Mouse (Mus musculus) thymus, postnatal 4 days (tissue): ENCODE measurements at regions not wholly inside any gene's neighbourhood (a gene's known extent, or its start where the extent isn't known, plus 50 kb on each side); places are given as distances from the start of the nearest gene placed in this dataset.
A peak's percentile ranks its signal among the peaks of the same experiment; 100 is the strongest.

ENCODE experiments used
- DNase-seq: peaks from one replicate; pipeline ENCODE4 v3.0.0; 2021

DNA sequence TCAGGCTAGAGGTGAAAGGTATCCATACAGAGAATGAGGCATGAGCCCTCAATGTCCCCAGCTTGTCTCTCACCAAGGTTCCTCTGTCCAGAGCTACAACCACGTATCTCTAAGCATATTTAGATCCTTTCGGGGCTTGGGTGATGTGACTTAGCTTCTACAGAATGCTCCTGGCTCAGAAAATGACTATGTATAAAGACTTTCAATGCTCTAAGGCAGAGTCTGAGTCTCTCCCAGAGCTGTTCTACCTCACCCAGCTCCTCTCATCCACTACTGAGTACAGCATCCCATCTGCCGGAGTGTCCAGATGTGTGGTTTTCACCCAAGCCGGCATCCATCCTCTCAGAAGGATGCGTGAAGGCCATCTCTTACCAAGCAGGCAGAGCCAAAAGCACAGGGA is 216.1 kb upstream of the Spdye4c start:
- no peak for DNase-seq

DNA sequence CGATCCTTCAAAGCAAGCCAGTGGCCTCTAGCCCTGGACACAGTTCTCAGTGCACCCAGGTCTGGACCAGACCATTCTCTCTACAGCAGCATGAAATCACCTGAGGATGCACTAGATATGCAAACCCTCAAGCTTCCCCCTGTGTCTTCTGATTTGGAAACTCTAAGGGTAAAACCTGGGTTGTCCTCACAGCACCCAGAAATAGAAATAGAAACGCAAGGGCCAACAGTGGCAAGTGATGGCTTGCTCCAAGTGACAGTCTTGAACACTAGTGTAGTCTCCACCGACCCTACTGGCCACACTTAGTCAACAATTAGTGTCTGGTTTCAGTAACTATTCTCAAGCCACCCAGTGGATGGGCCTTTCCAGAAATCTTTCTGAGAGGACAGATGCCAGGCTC is 215.2 kb upstream of the Spdye4c start:
- DNase-seq, result no peak

GRCm38 (mm10) chr2:128377176-128377575 is 213.8 kb upstream of the Spdye4c start:
- no peak for DNase-seq

DNA sequence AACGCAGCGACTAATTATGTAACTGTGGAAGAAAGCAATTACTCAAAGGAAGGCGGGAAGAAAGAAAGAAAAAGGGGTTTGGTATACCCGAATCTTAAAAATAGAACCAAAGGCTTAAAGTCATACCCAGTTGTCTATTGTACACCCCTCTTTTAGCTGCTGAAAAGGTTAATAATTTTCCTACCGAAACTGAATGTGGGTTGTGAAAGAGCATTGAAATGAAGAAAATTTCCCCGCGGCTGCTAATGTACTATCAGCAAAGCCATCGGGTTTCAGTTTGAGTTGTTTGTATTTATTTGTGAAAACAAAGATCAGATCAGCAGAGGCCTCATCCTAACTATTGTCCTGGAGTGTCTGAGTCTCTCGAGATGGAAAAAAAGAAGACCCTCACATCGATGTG is 213.3 kb upstream of the Spdye4c start:
- DNase-seq, result no peak

- DNase-seq, result no peak
These were observed 212.6 kb upstream of the Spdye4c start for GRCm38 (mm10) chr2:128378456-128378855.

DNA sequence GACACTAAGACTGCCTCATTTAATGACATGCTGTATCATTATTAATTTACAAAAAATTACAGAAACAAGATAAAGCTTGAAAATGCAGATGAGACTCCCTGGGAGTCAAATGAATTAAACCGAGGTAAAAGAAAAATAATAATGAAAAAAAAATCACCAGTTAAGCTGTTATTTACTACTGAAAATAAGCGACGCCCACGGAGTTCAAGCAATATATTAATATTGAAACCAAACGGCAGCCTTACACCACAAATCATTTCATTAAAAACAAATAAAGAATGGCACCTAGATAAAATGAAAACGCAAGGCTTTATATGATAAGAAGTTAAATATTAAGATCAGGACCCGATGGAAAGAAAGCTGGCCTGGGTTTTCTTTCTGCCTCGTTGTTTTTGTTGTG is 211.9 kb upstream of the Spdye4c start:
- no peak for DNase-seq

- DNase-seq, result no peak
These were observed 211.5 kb upstream of the Spdye4c start for GRCm38 (mm10) chr2:128379554-128379953.

DNA sequence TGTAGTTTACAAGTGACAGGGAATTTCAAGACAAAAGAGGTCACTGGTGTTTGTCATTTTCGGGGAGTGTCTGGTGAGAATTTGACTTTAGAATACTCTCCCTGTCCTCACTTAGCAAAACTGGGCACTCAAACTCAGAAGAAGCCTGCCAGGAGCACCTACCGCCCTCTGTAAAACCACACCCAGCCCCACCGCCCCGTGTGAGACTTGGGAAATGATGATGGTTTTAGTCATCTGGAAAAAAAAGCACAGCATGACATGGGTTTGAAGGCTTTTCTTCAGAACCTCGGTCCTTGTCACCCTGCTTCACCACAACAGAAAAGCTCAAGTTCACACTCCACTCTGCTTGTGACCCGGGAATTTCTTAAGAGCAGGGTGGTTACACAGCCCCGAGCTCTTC is 210.4 kb upstream of the Spdye4c start:
- no peak for DNase-seq

- no peak for DNase-seq
These were observed 209.3 kb upstream of the Spdye4c start for GRCm38 (mm10) chr2:128381684-128382205.

DNA sequence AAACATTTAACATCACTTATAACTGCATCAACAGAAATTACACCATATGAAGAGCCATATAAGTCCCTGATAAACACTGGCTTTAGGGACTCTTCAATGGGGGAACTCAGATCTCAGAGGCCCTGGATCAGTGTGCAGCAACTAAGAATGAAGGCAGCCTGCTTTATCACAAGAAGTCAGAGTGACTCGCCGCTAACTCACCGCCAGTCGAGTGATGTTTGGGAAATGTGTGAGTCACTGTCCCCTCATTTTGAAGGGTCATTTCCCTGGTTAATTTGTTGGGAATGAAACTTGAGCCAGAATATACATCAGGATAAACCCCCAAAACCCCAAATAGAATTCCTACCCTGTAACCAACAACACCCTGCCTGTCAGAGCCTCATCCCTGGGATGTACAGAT is 208.5 kb upstream of the Spdye4c start:
- no peak for DNase-seq

- DNase-seq, result no peak
These were observed 206.4 kb upstream of the Spdye4c start for GRCm38 (mm10) chr2:128384612-128385011.

DNA sequence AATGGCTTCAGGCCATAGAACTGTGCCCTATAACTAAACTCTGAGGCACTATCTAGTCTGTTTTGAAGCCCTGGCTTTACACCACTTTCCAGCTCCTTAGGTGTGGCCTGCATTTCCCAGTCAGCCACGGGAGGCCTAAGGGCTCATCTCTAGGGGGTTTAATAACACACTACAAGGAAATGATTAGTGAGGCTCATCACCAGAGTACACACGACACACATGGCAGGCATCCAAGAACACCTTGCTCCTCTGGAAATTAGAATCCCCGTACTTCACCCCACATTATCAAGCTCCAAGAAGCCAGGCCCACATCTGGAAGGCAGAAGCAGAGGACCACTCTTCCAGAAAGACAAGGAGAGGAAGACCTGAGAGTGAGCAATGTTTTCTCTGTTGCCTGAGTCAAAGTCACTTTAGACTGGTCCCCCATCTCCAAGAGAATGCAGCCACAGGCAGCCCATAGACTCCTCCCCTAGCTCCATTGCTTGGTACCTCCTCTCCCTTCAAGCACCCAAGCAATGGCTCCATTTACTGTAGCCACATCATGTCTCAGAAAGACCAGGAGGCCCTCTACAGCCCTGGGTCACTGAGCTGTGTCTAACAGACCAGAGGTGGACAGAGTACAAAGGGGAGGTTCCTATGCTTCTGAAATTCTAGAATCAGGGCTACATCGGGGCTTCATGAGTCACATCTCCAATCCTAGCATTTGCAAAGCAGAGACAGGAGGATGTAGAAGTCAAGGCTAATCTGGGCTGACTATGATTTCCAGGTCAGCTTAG is 204.0 kb upstream of the Spdye4c start:
- no peak for DNase-seq

DNA sequence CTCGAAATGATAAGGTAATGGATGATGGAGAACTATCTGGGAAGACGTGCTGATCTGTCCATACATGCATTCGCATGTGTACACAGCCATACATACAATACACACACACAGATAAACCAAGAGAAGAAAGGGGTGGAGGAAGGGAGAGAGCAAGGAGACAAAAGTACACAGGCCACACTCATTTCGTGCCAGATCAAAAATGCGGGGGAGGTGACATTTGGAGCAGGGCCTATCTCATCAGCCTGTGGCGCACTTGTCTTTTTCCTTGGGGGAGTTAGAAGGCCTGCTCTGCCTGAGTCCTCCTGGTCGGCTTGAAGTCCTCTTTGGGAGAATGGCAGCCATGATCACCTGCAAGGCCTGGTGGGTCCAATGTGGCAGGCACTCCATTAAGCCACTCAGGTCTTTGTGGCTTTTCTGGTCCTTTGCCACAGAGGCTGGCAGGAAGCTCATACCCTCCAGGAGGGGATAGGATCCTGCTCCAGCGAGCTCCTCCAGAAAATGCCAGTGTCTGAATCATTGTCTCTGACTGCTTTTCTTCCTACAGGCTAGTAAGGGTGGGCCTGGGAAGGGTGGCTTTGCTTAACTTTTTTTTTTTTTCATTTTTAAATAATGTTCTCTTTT is 203.0 kb upstream of the Spdye4c start:
- DNase-seq, result no peak

DNA sequence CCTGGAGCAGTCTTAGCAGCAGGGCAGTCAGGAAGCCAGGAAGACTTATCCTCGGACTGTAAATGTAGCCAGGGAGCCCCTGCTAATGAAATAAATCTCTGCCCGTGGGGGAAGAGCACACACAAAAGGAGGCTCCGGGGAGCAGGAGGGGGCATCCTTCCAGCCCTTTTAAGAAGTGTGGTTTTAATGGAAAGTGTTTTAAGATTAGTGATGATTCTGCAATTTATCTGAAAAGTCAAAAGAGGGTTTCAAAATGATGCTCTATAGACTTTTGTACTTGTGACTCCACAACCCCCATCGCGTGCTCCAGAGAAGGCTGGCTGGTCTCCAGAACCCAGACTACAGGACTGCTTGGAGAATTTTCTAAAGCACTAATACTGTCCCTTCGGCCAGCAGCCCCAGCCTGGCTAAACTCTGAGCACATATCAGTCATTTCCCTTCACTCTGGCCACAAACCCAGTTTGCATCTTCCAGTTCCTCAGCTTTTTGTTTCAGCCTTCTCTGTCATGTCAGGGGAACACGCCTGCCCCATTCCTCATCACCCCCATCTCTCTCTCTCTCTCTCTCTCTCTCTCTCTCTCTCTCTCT is 202.0 kb upstream of the Spdye4c start:
- no peak for DNase-seq

DNA sequence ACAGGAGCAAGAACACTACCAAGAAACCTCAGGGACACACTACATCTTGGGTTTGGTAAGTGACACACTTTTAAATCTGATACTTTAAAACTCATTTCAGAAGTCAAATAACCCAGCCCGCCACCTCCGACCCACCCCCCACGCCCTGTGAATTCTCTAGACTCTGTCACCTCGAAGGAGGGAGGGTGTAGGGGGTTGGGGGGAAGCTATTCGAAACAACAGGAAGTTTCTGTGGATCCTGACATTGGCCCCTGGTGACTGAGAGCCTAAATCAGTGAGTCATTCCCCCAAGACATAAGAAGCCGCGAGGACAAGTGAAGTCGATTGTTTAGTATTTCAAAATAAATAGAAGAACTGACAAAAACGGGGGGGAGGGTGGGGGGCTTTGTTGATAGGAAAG is 198.7 kb upstream of the Spdye4c start:
- no peak for DNase-seq

- DNase-seq, result no peak
These were observed 197.6 kb upstream of the Spdye4c start for GRCm38 (mm10) chr2:128393401-128393800.

GRCm38 (mm10) chr2:128393921-128394320 is 197.1 kb upstream of the Spdye4c start:
- no peak for DNase-seq

DNA sequence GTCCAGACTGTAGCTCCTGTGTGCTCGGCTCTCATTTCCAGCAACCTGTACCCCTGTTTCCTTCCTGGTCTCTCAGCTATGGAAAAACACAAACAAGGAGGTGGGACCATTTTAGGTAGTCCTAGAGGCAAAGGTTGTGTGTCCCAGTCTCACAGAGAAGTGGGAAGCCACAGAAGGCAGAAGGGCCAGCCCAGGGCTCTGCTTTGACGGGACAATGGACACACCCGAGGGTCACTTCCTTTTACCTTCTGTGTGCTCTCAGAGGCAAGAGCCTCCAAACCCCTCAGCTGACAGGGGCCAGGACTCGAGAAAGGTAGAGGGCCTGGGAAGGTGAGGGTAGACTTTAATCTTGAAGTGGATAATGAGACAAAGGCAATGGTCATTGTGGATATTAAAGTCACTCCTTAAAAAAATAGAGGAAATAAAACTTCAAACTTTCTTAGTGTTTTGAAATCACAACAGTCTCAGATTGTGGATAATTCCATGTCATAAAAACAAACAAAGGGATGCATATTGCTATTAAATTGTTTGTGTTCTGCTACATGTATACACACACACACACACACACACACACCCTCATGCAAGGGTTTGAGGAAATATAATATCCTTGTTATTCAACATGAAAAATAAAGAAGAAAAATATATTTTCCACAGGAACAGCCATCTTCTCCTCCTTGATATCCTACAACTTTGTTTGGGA is 195.6 kb upstream of the Spdye4c start:
- DNase-seq, result no peak

DNA sequence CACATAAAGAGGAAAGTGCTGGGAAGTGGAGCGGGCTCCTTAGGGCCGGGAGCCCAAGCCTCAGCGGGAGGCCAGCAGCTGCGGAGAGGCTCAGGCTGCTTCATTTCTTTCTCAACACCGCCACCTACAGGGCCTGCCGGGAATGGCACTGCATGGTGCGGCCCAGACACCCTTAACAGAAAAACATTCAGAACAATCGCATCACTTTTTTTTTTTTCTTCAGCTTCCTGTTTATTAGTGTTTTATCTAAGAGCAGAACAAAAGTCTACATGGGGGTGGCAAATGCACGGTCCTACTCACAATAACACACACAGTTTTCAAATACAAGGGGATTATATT is 195.0 kb upstream of the Spdye4c start:
- DNase-seq, result peak; percentile 97

GRCm38 (mm10) chr2:128401359-128401758 is 189.7 kb upstream of the Spdye4c start:
- no peak for DNase-seq

- no peak for DNase-seq
These were observed 187.7 kb upstream of the Spdye4c start for GRCm38 (mm10) chr2:128403143-128403935.

DNA sequence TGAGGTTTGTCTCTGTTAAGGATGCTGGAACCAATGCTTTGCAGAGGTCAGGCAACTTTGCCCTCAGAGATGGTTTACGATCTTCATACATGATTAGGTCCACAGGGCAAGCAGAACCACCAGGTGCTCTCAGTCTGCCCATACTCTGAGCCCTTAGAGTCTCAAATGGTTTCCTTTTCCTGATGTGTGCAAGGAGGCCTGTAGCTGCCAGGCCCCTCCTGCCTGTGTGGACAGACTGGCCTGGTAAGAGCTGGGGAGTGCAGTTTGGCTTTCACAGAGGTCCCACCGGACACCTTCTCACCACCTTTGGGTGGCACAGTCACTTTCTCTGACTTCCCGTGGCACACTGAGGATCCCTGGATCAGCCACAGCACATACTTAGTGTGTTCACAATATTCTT is 186.6 kb upstream of the Spdye4c start:
- DNase-seq, result no peak

DNA sequence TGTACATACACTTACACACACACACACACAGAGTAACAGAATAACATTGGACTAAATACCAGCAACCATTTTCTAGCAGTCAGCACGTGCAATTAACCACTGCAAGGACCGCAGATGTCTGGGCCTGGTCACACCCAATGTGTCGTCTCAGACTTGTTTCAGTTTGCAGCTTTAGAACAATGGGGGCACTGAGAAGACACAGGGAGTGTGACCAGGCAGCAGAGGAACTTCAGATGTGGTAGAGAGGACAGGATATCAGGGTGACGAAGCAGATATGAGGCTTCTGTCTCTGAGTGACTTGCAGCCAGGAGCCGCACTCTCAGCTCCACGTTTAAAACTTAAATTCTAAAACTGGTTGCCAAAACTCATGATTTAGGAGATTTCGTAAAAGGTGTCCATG is 183.9 kb upstream of the Spdye4c start:
- DNase-seq, result no peak
